Mouse (Mus musculus) yolk sac, embryonic 10.5 days (tissue): Measurements from ENCODE around the gene Arl11.

ENCODE experiments used
- DNase-seq: peaks from one replicate; pipeline ENCODE4 v3.0.0-alpha.2; 2017; ENCODE audit warnings: low spot score

Gene Arl11

GRCm38 (mm10) chr14:61327618-61328450 is 18.3 kb downstream of the Arl11 start:
- DNase-seq, result peak; percentile 19

GRCm38 (mm10) chr14:61330591-61330990 is 21.0 kb downstream of the Arl11 start:
- no peak for DNase-seq

GRCm38 (mm10) chr14:61330996-61331561 is 21.5 kb downstream of the Arl11 start:
- DNase-seq, result peak; percentile 49

GRCm38 (mm10) chr14:61339381-61339780 is 29.8 kb downstream of the Arl11 start:
- DNase-seq, result no peak

GRCm38 (mm10) chr14:61344590-61344989 is 35.0 kb downstream of the Arl11 start:
- no peak for DNase-seq

GRCm38 (mm10) chr14:61346827-61347698 is 37.5 kb downstream of the Arl11 start:
- no peak for DNase-seq

- no peak for DNase-seq
Observed at GRCm38 (mm10) chr14:61349876-61350275, 40.3 kb downstream of the Arl11 start.

- no peak for DNase-seq
Observed at GRCm38 (mm10) chr14:61350808-61351207, 41.3 kb downstream of the Arl11 start.

GRCm38 (mm10) chr14:61354251-61355235 is 45.0 kb downstream of the Arl11 start:
- no peak for DNase-seq

- DNase-seq, result peak; percentile 91
Observed at GRCm38 (mm10) chr14:61360131-61360980, 50.8 kb downstream of the Arl11 start, which contains the start of gene Ebpl. Ebpl (minus strand) TSS chr14:61360439.

- no peak for DNase-seq
Observed at GRCm38 (mm10) chr14:61360981-61361511, 51.5 kb downstream of the Arl11 start.
